13 mouse cellular contexts compared by ENCODE assay signal in genomic region chr7:125442323-125442722, GRCm38 (mm10).
"Had no signal": no experiment of that assay in that cellular context is flagged by ENCODE, and none has a peak within 500 bp of the region (broad histone marks: within the 10 kb centered on the region; RNA-seq: fewer than 3 reads in every experiment).

No protein-coding gene starts in this region.

- H3K4me2 ChIP-seq: midbrain, embryonic 11.5 days; midbrain, embryonic 13.5 days; midbrain, embryonic 15.5 days; neural tube, embryonic 12.5 days; stomach, embryonic 15.5 days had no signal

- H3K27ac ChIP-seq: liver, embryonic 14.5 days; midbrain, embryonic 13.5 days; midbrain, embryonic 15.5 days; neural tube, embryonic 12.5 days; stomach, embryonic 15.5 days; stomach, postnatal 0 days had no signal

- H3K27me3 ChIP-seq: midbrain, embryonic 13.5 days; midbrain, embryonic 15.5 days; neural tube, embryonic 12.5 days; stomach, embryonic 15.5 days had no signal

- H3K4me3 ChIP-seq: midbrain, embryonic 13.5 days; midbrain, embryonic 15.5 days; neural tube, embryonic 12.5 days; stomach, embryonic 15.5 days had no signal

- DNase-seq: lung, postnatal 4 days; right cerebral cortex, postnatal 14 days; thymus, adult 2 months; thymus, postnatal 25 days; thymus, postnatal 4 days had no signal

- H3K9me3 ChIP-seq: midbrain, embryonic 13.5 days; midbrain, embryonic 15.5 days; neural tube, embryonic 12.5 days; stomach, embryonic 15.5 days had no signal

- ATAC-seq: lung, postnatal 0 days; midbrain, embryonic 13.5 days; midbrain, embryonic 15.5 days had no signal

- H3K36me3 ChIP-seq: midbrain, embryonic 13.5 days; midbrain, embryonic 15.5 days; neural tube, embryonic 12.5 days; stomach, embryonic 15.5 days had no signal

- H3K9ac ChIP-seq: midbrain, embryonic 13.5 days; midbrain, embryonic 15.5 days; neural tube, embryonic 12.5 days; stomach, embryonic 15.5 days had no signal
